Mouse (Mus musculus): ENCODE measurements around the gene Znrf2.

GRCm38 (mm10) chr6:54849179-54850156 lies 32.8 kb downstream of the Znrf2 start:
- no peak for TF ChIP-seq POLR2A (IDR thresholded peaks at IDR 0.05; ENCODE audit: insufficient read depth, low read depth, low read length)
- no peak for TF ChIP-seq CTCF (IDR thresholded peaks at IDR 0.05; ENCODE audit: insufficient read depth, low read depth, low read length)

Measured in olfactory bulb, adult 2 months (tissue).